14 mouse cellular contexts compared by ENCODE assay signal in the genomic region with DNA sequence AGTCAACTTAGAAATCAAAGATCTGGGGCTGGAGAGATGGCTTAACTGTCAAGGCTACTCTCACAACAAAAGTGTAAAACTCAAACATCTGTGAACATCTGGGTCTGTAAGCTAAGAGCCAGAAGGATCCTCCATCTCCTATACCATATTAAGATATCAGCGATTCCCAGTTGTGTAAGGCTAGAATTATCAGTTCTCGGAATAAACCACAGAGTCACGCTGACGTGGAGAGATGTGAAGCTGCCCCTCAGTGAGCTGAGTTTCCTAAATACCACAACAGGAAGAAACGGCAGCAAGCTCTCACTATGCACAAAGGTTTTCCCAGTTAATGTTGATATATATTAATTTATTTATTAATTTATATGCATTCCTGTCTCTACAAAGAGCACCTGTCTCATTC. TPM values are rescaled to one million over a fixed set of nuclear protein-coding genes. Genes with fewer than 3 reads are reported as not detected.
DNase-seq lines count a peak whose midpoint lies in the region; ATAC-seq and TF ChIP-seq lines count a peak whose summit lies in the region.
"Had no signal": no experiment of that assay in that cellular context is flagged by ENCODE, and none has a peak within 500 bp of the region (broad histone marks: within the 10 kb centered on the region; RNA-seq: fewer than 3 reads in every experiment).

No protein-coding gene starts in this region.

- no peaks in the 10 kb centered on the region for H3K9me3 ChIP-seq in MEL (replicated peaks; ENCODE audit: insufficient read depth, low read length)
- no peaks in the 10 kb centered on the region for H3K9me3 ChIP-seq in liver, postnatal 0 days (ENCODE audit: low read length)
- H3K9me3 ChIP-seq: hindbrain, embryonic 12.5 days; midbrain, embryonic 15.5 days; neural tube, embryonic 13.5 days had no signal

- peak overlapping the region; percentile 71 for H3K9ac ChIP-seq in MEL (ENCODE audit: control insufficient read depth, low read depth, low read length, poor library complexity, severe bottlenecking)
- 0 out of 2 replicates have a peak overlapping the region, but pooled peaks have one; percentile 5 for H3K9ac ChIP-seq in liver, postnatal 0 days (replicated peaks)
- H3K9ac ChIP-seq: hindbrain, embryonic 12.5 days; midbrain, embryonic 15.5 days; neural tube, embryonic 13.5 days had no signal

- DNase-seq in 416B (ENCODE audit: low read depth) (peak; percentile 86), MEL (ENCODE audit: low read depth, low spot score) (peak; percentile 88)
- peak; percentile 51 for DNase-seq in liver, postnatal 0 days
- no peak for DNase-seq in gastrocnemius, postnatal 4 days (ENCODE audit: low spot score in 2 of 2)
- DNase-seq in urinary bladder, adult 2 months (ENCODE audit: low spot score): no peak
- no peak for DNase-seq in layer of hippocampus, adult 2 months (ENCODE audit: low spot score in 2 of 2)
- DNase-seq: adrenal gland, adult 8-10 months; kidney, adult 2 months; lung, adult 2 months had no signal

- H3K36me3 ChIP-seq in MEL (ENCODE audit: control insufficient read depth in 1 of 2, insufficient read depth in 2 of 2, low read length in 2 of 2): peaks cover 0 to 43% of the 10 kb centered on the region in 2 experiments; a peak in 2 of 4 replicates
- 0 out of 2 replicates have a peak, but pooled peaks cover 2% of the 10 kb centered on the region for H3K36me3 ChIP-seq in liver, postnatal 0 days (replicated peaks; ENCODE audit: insufficient read depth, low read length)
- H3K36me3 ChIP-seq: hindbrain, embryonic 12.5 days; midbrain, embryonic 15.5 days; neural tube, embryonic 13.5 days had no signal

- TF ChIP-seq POLR2A in MEL (IDR thresholded peaks at IDR 0.05; ENCODE audit: control insufficient read depth in 1 of 2, insufficient read depth in 1 of 2, low read depth in 1 of 2, low read length in 2 of 2, poor library complexity in 1 of 2): no peak

- peaks cover 29 to 32% of the 10 kb centered on the region in 2 experiments for H3K4me1 ChIP-seq in MEL (ENCODE audit: control insufficient read depth in 1 of 2, insufficient read depth in 2 of 2, low read length in 2 of 2)
- H3K4me1 ChIP-seq in liver, postnatal 0 days (ENCODE audit: insufficient read depth): peaks cover 25% of the 10 kb centered on the region

- peak overlapping the region in 1 of 2 experiments; percentile 56; a peak in 3 of 4 replicates for H3K4me3 ChIP-seq in MEL (ENCODE audit: control insufficient read depth in 1 of 2, insufficient read depth in 1 of 2, low read depth in 2 of 2, low read length in 2 of 2)
- no peak overlapping the region for H3K4me3 ChIP-seq in liver, postnatal 0 days (ENCODE audit: low read depth, low read length)
- H3K4me3 ChIP-seq in layer of hippocampus, adult 2 months: no peak overlapping the region
- H3K4me3 ChIP-seq: hindbrain, embryonic 12.5 days; midbrain, embryonic 15.5 days; neural tube, embryonic 13.5 days had no signal

- peak overlapping the region; percentile 97 for H3K27ac ChIP-seq in MEL (ENCODE audit: control insufficient read depth, low read depth, low read length)
- peak overlapping the region; percentile 92 for H3K27ac ChIP-seq in liver, postnatal 0 days (ENCODE audit: low read depth)
- no peak overlapping the region for H3K27ac ChIP-seq in layer of hippocampus, adult 2 months
- H3K27ac ChIP-seq: hindbrain, embryonic 12.5 days; midbrain, embryonic 15.5 days; neural tube, embryonic 13.5 days had no signal

- TF ChIP-seq RAD21 in MEL (IDR thresholded peaks at IDR 0.05; ENCODE audit: low read depth, low read length): no peak

- WGBS in liver, postnatal 0 days (ENCODE audit: insufficient replicate concordance): 19% methylated on average over 5 of the region's 5 CpGs

- H3K4me2 ChIP-seq in liver, postnatal 0 days (ENCODE audit: low read depth, low read length): peak overlapping the region; percentile 35
- H3K4me2 ChIP-seq: hindbrain, embryonic 12.5 days; midbrain, embryonic 15.5 days; neural tube, embryonic 13.5 days had no signal

- H3K27me3 ChIP-seq in MEL (ENCODE audit: control insufficient read depth in 1 of 2, insufficient read depth in 2 of 2, low read length in 2 of 2): no peaks in the 10 kb centered on the region
- no peaks in the 10 kb centered on the region for H3K27me3 ChIP-seq in liver, postnatal 0 days (ENCODE audit: insufficient read depth, low read length)
- H3K27me3 ChIP-seq: CH12.LX; hindbrain, embryonic 12.5 days; midbrain, embryonic 15.5 days; neural tube, embryonic 13.5 days had no signal

- no peak for TF ChIP-seq CTCF in MEL (IDR thresholded peaks at IDR 0.05 in 2 of 3, conservative IDR thresholded peaks at IDR 0.05 in 1 of 3; ENCODE audit: control insufficient read depth in 1 of 3, insufficient read depth in 1 of 3, low read depth in 2 of 3, low read length in 3 of 3, poor library complexity in 1 of 3, severe bottlenecking in 1 of 3)
- no peak for TF ChIP-seq CTCF in liver, postnatal 0 days (IDR thresholded peaks at IDR 0.05; ENCODE audit: low read depth)
- TF ChIP-seq CTCF in layer of hippocampus, adult 2 months (conservative IDR thresholded peaks at IDR 0.05): no peak

- ATAC-seq in granulocyte monocyte progenitor cell, adult 5-6 weeks (replicated peaks; ENCODE audit: poor library complexity, severe bottlenecking): peak; percentile 64
- ATAC-seq in liver, postnatal 0 days: peak; percentile 96
- ATAC-seq: midbrain, embryonic 15.5 days had no signal

- peaks cover 14% of the 10 kb centered on the region for H3K79me2 ChIP-seq in MEL (ENCODE audit: control insufficient read depth, insufficient read depth, low read length, poor library complexity)

- TF ChIP-seq EP300 in MEL (IDR thresholded peaks at IDR 0.05; ENCODE audit: low read depth in 1 of 2, low read length in 2 of 2): peak; percentile 97 to 98
- TF ChIP-seq EP300 in liver, postnatal 0 days (IDR thresholded peaks at IDR 0.05; ENCODE audit: low read depth): peak; percentile 100

TF ChIP-seq in MEL, 35 proteins besides CTCF, POLR2A, EP300 and RAD21 (continues in another document):
- no peak for TF ChIP-seq MAZ (IDR thresholded peaks at IDR 0.05; ENCODE audit: low read depth, low read length)
- TF ChIP-seq MXI1 (IDR thresholded peaks at IDR 0.05; ENCODE audit: low read depth, low read length): peak; percentile 44; the same call in 1 of the 2 replicates
- TF ChIP-seq ZKSCAN1 (IDR thresholded peaks at IDR 0.05; ENCODE audit: low read depth, low read length): no peak
- 0 out of 2 replicates have a peak, but pooled peaks have one; percentile 23 for TF ChIP-seq TBP (IDR thresholded peaks at IDR 0.05; ENCODE audit: low read depth, low read length)
- peak; percentile 68; the same call in 1 of the 2 replicates for TF ChIP-seq MAFK (IDR thresholded peaks at IDR 0.05; ENCODE audit: borderline replicate concordance, low read depth, low read length)
- no peak for TF ChIP-seq USF1 (IDR thresholded peaks at IDR 0.05; ENCODE audit: low read depth, low read length)
- peak; percentile 92 for TF ChIP-seq SIN3A (IDR thresholded peaks at IDR 0.05; ENCODE audit: low read length)
- TF ChIP-seq NELFE (IDR thresholded peaks at IDR 0.05; ENCODE audit: low read depth, low read length): no peak
- TF ChIP-seq ZNF384 (IDR thresholded peaks at IDR 0.05; ENCODE audit: low read depth, low read length): peak; percentile 32; the same call in 1 of the 2 replicates
- TF ChIP-seq ZC3H11A (IDR thresholded peaks at IDR 0.05; ENCODE audit: low read depth, low read length): no peak
- no peak for TF ChIP-seq POLR2AphosphoS5 (IDR thresholded peaks at IDR 0.05; ENCODE audit: borderline replicate concordance, low read depth, low read length)
- TF ChIP-seq MYC (IDR thresholded peaks at IDR 0.05; ENCODE audit: low read depth, low read length): no peak; the same call in 1 of the 2 replicates
- TF ChIP-seq MYB (IDR thresholded peaks at IDR 0.05; ENCODE audit: low read depth, low read length): peak; percentile 70
- peak; percentile 92 for TF ChIP-seq TAL1 (IDR thresholded peaks at IDR 0.05; ENCODE audit: low read length)
- no peak for TF ChIP-seq UBTF (IDR thresholded peaks at IDR 0.05; ENCODE audit: borderline replicate concordance, insufficient read depth, low read depth, low read length)
- peak; percentile 42; the same call in 1 of the 2 replicates for TF ChIP-seq MEF2A (IDR thresholded peaks at IDR 0.05; ENCODE audit: extremely low read depth, insufficient replicate concordance, low read depth, low read length, poor library complexity, severe bottlenecking)
- peak; percentile 98 for TF ChIP-seq GATA1 (IDR thresholded peaks at IDR 0.05; ENCODE audit: low read depth, low read length)
- no peak for TF ChIP-seq KAT2A (conservative IDR thresholded peaks at IDR 0.05; ENCODE audit: low read depth, low read length)
- peak; percentile 47; the same call in 1 of the 2 replicates for TF ChIP-seq HCFC1 (IDR thresholded peaks at IDR 0.05; ENCODE audit: low read depth, low read length)
- TF ChIP-seq BHLHE40 (IDR thresholded peaks at IDR 0.05; ENCODE audit: borderline replicate concordance, low read depth, low read length): peak; percentile 97
- no peak for TF ChIP-seq SMC3 (IDR thresholded peaks at IDR 0.05; ENCODE audit: low read depth, low read length)
- TF ChIP-seq RCOR1 (IDR thresholded peaks at IDR 0.05; ENCODE audit: low read depth, low read length): peak; percentile 94
- TF ChIP-seq CHD2 (IDR thresholded peaks at IDR 0.05; ENCODE audit: low read length): no peak
- no peak for TF ChIP-seq JUND (IDR thresholded peaks at IDR 0.05; ENCODE audit: low read depth, low read length)
- no peak for TF ChIP-seq ZMIZ1 (IDR thresholded peaks at IDR 0.05; ENCODE audit: low read depth, low read length)
- TF ChIP-seq TCF12 (IDR thresholded peaks at IDR 0.05; ENCODE audit: low read depth, low read length): peak; percentile 98
- no peak for TF ChIP-seq USF2 (IDR thresholded peaks at IDR 0.05; ENCODE audit: borderline replicate concordance in 1 of 2, insufficient read depth in 1 of 2, low read depth in 1 of 2, low read length in 2 of 2)
- TF ChIP-seq E2F4 (IDR thresholded peaks at IDR 0.05; ENCODE audit: borderline replicate concordance, low read depth, low read length): no peak
- TF ChIP-seq MAX (IDR thresholded peaks at IDR 0.05; ENCODE audit: low read length): peak; percentile 70

RNA-seq across cellular contexts. Expression of gene Prkar2b, which starts 10.9 kb away (rescaled TPM):
- 15.2 and 15.7 TPM in 2 replicates for total RNA-seq in MEL (2012; rRNA removed)
- 100 to 1,000 TPM in 1 of 2 experiments, 10 to 100 TPM in 1; 34.1 to 154 TPM for polyA plus RNA-seq in MEL (2012; ENCODE audit: insufficient read depth in 1 of 2, insufficient read length in 2 of 2, low read depth in 1 of 2, low replicate concordance in 2 of 2, missing spikeins in 1 of 2)
- total RNA-seq in granulocyte monocyte progenitor cell, adult 5-6 weeks (2014; fragmentation: Nextera tagmentation): 66.3 and 67.0 TPM in 2 replicates
- total RNA-seq in granulocyte monocyte progenitor cell, adult 5-6 weeks (2017): 94.8 and 95.1 TPM in 2 replicates
- polyA plus RNA-seq in liver, postnatal 0 days (2015; fragmentation: Nextera tagmentation; extraction: Ambion mirVana): 34.0 and 34.6 TPM in 2 replicates
- 10 to 100 TPM; 13.7 to 22.5 TPM for total RNA-seq in gastrocnemius, postnatal 4 days (2021)
- 8.6 and 10.0 TPM in 2 replicates for polyA plus RNA-seq in urinary bladder, adult 2 months (2012; rRNA removed)
- total RNA-seq in layer of hippocampus, adult 2 months (2021): 10 to 100 TPM; 29.0 to 33.2 TPM

Comparison
In these comparisons a context has a peak if more than half of its experiments do, and no peak if none do; other contexts are left out.
1. DNase-seq: peak in 416B (single experiment), MEL (single experiment) and liver, postnatal 0 days (single experiment); none in gastrocnemius, postnatal 4 days (0 of 2), urinary bladder, adult 2 months (single experiment) and layer of hippocampus, adult 2 months (0 of 2).